ENCODE assay signal across 7 mouse cellular contexts in genomic region chr1:152088030-152088429, GRCm38 (mm10). TPM values are rescaled to one million over a fixed set of nuclear protein-coding genes. Genes with fewer than 3 reads are reported as not detected.
DNase-seq lines count a peak whose midpoint lies in the region; ATAC-seq and TF ChIP-seq lines count a peak whose summit lies in the region.

No protein-coding gene starts in this region.

- H3K9me3 ChIP-seq in forebrain, embryonic 13.5 days (replicated peaks): no peaks in the 10 kb centered on the region
- H3K9me3 ChIP-seq in neural tube, embryonic 13.5 days: no peaks in the 10 kb centered on the region

- no peak for TF ChIP-seq CTCF in left cerebral cortex, adult 2 months (IDR thresholded peaks at IDR 0.05)

- H3K27me3 ChIP-seq in forebrain, embryonic 13.5 days: no peaks in the 10 kb centered on the region
- no peaks in the 10 kb centered on the region for H3K27me3 ChIP-seq in neural tube, embryonic 13.5 days

- no peak for ATAC-seq in forebrain, embryonic 13.5 days
- no peak for ATAC-seq in neural tube, embryonic 13.5 days (ENCODE audit: low read depth)

- peaks cover 65% of the 10 kb centered on the region for H3K4me1 ChIP-seq in forebrain, embryonic 13.5 days
- peaks cover 71% of the 10 kb centered on the region for H3K4me1 ChIP-seq in neural tube, embryonic 13.5 days (replicated peaks)

- peak overlapping the region; percentile 97 for H3K9ac ChIP-seq in forebrain, embryonic 13.5 days
- peak overlapping the region; percentile 98 for H3K9ac ChIP-seq in neural tube, embryonic 13.5 days

- DNase-seq in left cerebral cortex, adult 2 months (ENCODE audit: extremely low spot score in 1 of 2, low spot score in 2 of 2): no peak
- DNase-seq in left cerebral cortex, postnatal 10 days (ENCODE audit: extremely low spot score in 1 of 2, low spot score in 2 of 2): no peak
- peak; percentile 13 for DNase-seq in induced T-regulatory cell, adult 2 months (ENCODE audit: low read depth)
- DNase-seq in spleen, postnatal 4 days (ENCODE audit: low spot score in 2 of 2): no peak
- no peak for DNase-seq in Muller cell, postnatal 12 days (ENCODE audit: inconsistent ontology term)

- WGBS in forebrain, embryonic 13.5 days: 44% methylated on average over 5 of the region's 5 CpGs
- WGBS in neural tube, embryonic 13.5 days: 34% methylated on average over 5 of the region's 5 CpGs

- intact Hi-C loops in left cerebral cortex, adult 2 months (cut with DNase I): loop anchor here (2.0 to 5.0 kb wide), 3 partner anchors 41 to 141 kb away; no protein-coding TSS in a partner anchor
- intact Hi-C loops in left cerebral cortex, postnatal 10 days (cut with DNase I): loop anchor here (5.0 kb wide), 1 partner anchor 266 kb away; no protein-coding TSS in a partner anchor

- no peak overlapping the region for H3K27ac ChIP-seq in left cerebral cortex, adult 2 months
- no peak overlapping the region for H3K27ac ChIP-seq in forebrain, embryonic 13.5 days
- H3K27ac ChIP-seq in neural tube, embryonic 13.5 days (replicated peaks): no peak overlapping the region

- H3K4me3 ChIP-seq in left cerebral cortex, adult 2 months: peak overlapping the region; percentile 86
- H3K4me3 ChIP-seq in forebrain, embryonic 13.5 days: peak overlapping the region; percentile 87
- H3K4me3 ChIP-seq in neural tube, embryonic 13.5 days: peak overlapping the region; percentile 84

- no peaks in the 10 kb centered on the region for H3K36me3 ChIP-seq in forebrain, embryonic 13.5 days (ENCODE audit: poor library complexity, severe bottlenecking)
- no peaks in the 10 kb centered on the region for H3K36me3 ChIP-seq in neural tube, embryonic 13.5 days

- peak overlapping the region; percentile 81 for H3K4me2 ChIP-seq in forebrain, embryonic 13.5 days
- peak overlapping the region; percentile 75 for H3K4me2 ChIP-seq in neural tube, embryonic 13.5 days

RNA-seq across cellular contexts. Expression of gene 1700025G04Rik, which starts 1.9 kb away (rescaled TPM):
- total RNA-seq in left cerebral cortex, adult 2 months (2021): 10 to 100 TPM; 68.1 to 75.8 TPM
- 10 to 100 TPM; 70.1 to 72.8 TPM for total RNA-seq in left cerebral cortex, postnatal 10 days (2021)
- 29.1 and 31.5 TPM in 2 replicates for polyA plus RNA-seq in forebrain, embryonic 13.5 days (2015; fragmentation: Nextera tagmentation; extraction: Ambion mirVana)
- 45.1 and 46.6 TPM in 2 replicates for polyA plus RNA-seq in neural tube, embryonic 13.5 days (2015; fragmentation: Nextera tagmentation; extraction: Ambion mirVana)
